Mouse (Mus musculus) lung, postnatal 36 days (tissue): ENCODE data around the gene Mpv17l2.

Experiments used
- DNase-seq: peaks from one replicate; pipeline ENCODE4 v3.0.0; 2022; ENCODE audit warnings: mixed read lengths

The Mpv17l2 gene

GRCm38 (mm10) chr8:70718297-70718696 is 42.4 kb downstream of the Mpv17l2 start, which contains the start of gene Gm3336:
TSS of gene Gm3336 (plus strand) at chr8:70718543.
- peak; percentile 82 for DNase-seq

GRCm38 (mm10) chr8:70716521-70717400 is 44.0 kb downstream of the Mpv17l2 start:
- no peak for DNase-seq

- no peak for DNase-seq
Measured at GRCm38 (mm10) chr8:70715086-70715485, 45.7 kb downstream of the Mpv17l2 start.

GRCm38 (mm10) chr8:70713991-70714390 is 46.8 kb downstream of the Mpv17l2 start:
- no peak for DNase-seq

- no peak for DNase-seq
Measured at GRCm38 (mm10) chr8:70711041-70711440, 49.7 kb downstream of the Mpv17l2 start.

GRCm38 (mm10) chr8:70710296-70710695 is 50.5 kb downstream of the Mpv17l2 start:
- no peak for DNase-seq

GRCm38 (mm10) chr8:70709794-70710193 is 51.0 kb downstream of the Mpv17l2 start:
- no peak for DNase-seq
